Mouse (Mus musculus) heart, embryonic 12.5 days (tissue): ENCODE results near the gene App. TPM values are rescaled to one million over a fixed set of nuclear protein-coding genes. Genes with fewer than 3 reads are reported as not detected.

Source experiments
- ATAC-seq: fragments of 200-750 bp; cut with Nextera tagmentation; 2 replicates; pipeline ENCODE4 v1.8.0; 2017; ENCODE audit warnings: moderate TSS enrichment, moderate library complexity; ENCODE audit not compliant: insufficient number of reproducible peaks, low FRiP score
- H3K27ac ChIP-seq: fragments of 300-500 bp; sonication (generic); 2 replicates; pipeline ENCODE4 v1.5.1; 2016; ENCODE audit warnings: mild to moderate bottlenecking, moderate library complexity; ENCODE audit not compliant: poor library complexity, severe bottlenecking
- H3K27me3 ChIP-seq: fragments of 300-500 bp; sonication (generic); replicated peaks from 2 replicates; pipeline ENCODE4 v1.6.1; 2016; ENCODE audit warnings: mild to moderate bottlenecking, moderate library complexity
- H3K36me3 ChIP-seq: fragments of 300-500 bp; sonication (generic); 2 replicates; pipeline ENCODE4 v1.6.1; 2016; ENCODE audit warnings: mild to moderate bottlenecking, moderate library complexity
- H3K4me1 ChIP-seq: fragments of 300-500 bp; sonication (generic); replicated peaks from 2 replicates; pipeline ENCODE4 v1.6.1; 2016; ENCODE audit warnings: mild to moderate bottlenecking
- H3K4me2 ChIP-seq: fragments of 300-500 bp; sonication (generic); 2 replicates; pipeline ENCODE4 v1.6.1; 2016; ENCODE audit warnings: mild to moderate bottlenecking, moderate library complexity
- H3K4me3 ChIP-seq: fragments of 300-500 bp; sonication (generic); 2 replicates; pipeline ENCODE4 v1.5.1; 2016; ENCODE audit warnings: mild to moderate bottlenecking
- H3K9ac ChIP-seq: fragments of 300-500 bp; sonication (generic); 2 replicates; pipeline ENCODE4 v1.6.1; 2016; ENCODE audit warnings: mild to moderate bottlenecking, moderate library complexity
- H3K9me3 ChIP-seq: fragments of 300-500 bp; sonication (generic); replicated peaks from 2 replicates; pipeline ENCODE4 v1.6.1; 2016; ENCODE audit warnings: mild to moderate bottlenecking, moderate library complexity
- WGBS: fragments of 180-500 bp; shearing (Covaris S2); methylation state at CpG from one replicate; pipeline ENCODE4 v1.1.7; 2016; 5-methylcytosine and 5-hydroxymethylcytosine counted together
- polyA plus RNA-seq: library from polyadenylated mRNA; unstranded; fragments of >200 nt; fragmentation: Nextera tagmentation; extraction: Ambion mirVana; gene quantifications from 2 replicates; pipeline ENCODE4 v1.2.1, GENCODE M21; 2016

The App gene
- polyA plus RNA-seq, 1 experiment from 2014 or later = 202 TPM

GRCm38 (mm10) chr16:85086303-85086702 is 87.3 kb downstream of the App start:
- H3K9ac ChIP-seq = no peak overlapping the region
- no peaks in the 10 kb centered on the region for H3K9me3 ChIP-seq
- 76% methylated on average over 14 of the region's 14 CpGs for WGBS
- H3K27ac ChIP-seq = no peak overlapping the region
- no peak overlapping the region for H3K4me2 ChIP-seq
- no peaks in the 10 kb centered on the region for H3K27me3 ChIP-seq
- H3K4me3 ChIP-seq = no peak overlapping the region
- peaks cover 18% of the 10 kb centered on the region for H3K36me3 ChIP-seq
- ATAC-seq = no peak
- H3K4me1 ChIP-seq = peaks cover 34% of the 10 kb centered on the region

GRCm38 (mm10) chr16:85085902-85086301 is 87.7 kb downstream of the App start:
- Histone ChIP-seq H3K36me3 (peaks cover 18% of the 10 kb centered on the region), H3K4me1 (peaks cover 30% of the 10 kb centered on the region), H3K27me3 (no peaks in the 10 kb centered on the region), H3K4me2 (no peak overlapping the region), H3K4me3 (no peak overlapping the region), H3K27ac (no peak overlapping the region), H3K9me3 (no peaks in the 10 kb centered on the region), H3K9ac (no peak overlapping the region)
- 64% methylated on average over 6 of the region's 6 CpGs for WGBS
- no peak for ATAC-seq

GRCm38 (mm10) chr16:85084152-85084551 is 89.4 kb downstream of the App start:
- Histone ChIP-seq H3K4me2 (no peak overlapping the region), H3K4me3 (no peak overlapping the region), H3K4me1 (peaks cover 25% of the 10 kb centered on the region), H3K27ac (no peak overlapping the region), H3K9ac (no peak overlapping the region), H3K36me3 (peaks cover 32% of the 10 kb centered on the region), H3K9me3 (no peaks in the 10 kb centered on the region), H3K27me3 (no peaks in the 10 kb centered on the region)
- 97% methylated on average over 1 of the region's 1 CpGs for WGBS
- ATAC-seq = no peak

GRCm38 (mm10) chr16:85075330-85075729 is 98.2 kb downstream of the App start:
- Histone ChIP-seq H3K27me3 (no peaks in the 10 kb centered on the region), H3K4me1 (no peaks in the 10 kb centered on the region), H3K9me3 (no peaks in the 10 kb centered on the region), H3K4me3 (no peak overlapping the region), H3K4me2 (no peak overlapping the region), H3K36me3 (peaks cover 57% of the 10 kb centered on the region), H3K27ac (no peak overlapping the region), H3K9ac (no peak overlapping the region)
- ATAC-seq = no peak
- WGBS = 94% methylated on average over 2 of the region's 2 CpGs

GRCm38 (mm10) chr16:85074889-85075288 is 98.7 kb downstream of the App start:
- peaks cover 52% of the 10 kb centered on the region for H3K36me3 ChIP-seq
- no peak overlapping the region for H3K27ac ChIP-seq
- no peak overlapping the region for H3K4me2 ChIP-seq
- no peak for ATAC-seq
- H3K9ac ChIP-seq = no peak overlapping the region
- H3K4me3 ChIP-seq = no peak overlapping the region
- H3K27me3 ChIP-seq = no peaks in the 10 kb centered on the region
- WGBS = 92% methylated on average over 6 of the region's 6 CpGs
- no peaks in the 10 kb centered on the region for H3K9me3 ChIP-seq
- 0 out of 2 replicates have a peak, but pooled peaks cover 4% of the 10 kb centered on the region for H3K4me1 ChIP-seq

- Histone ChIP-seq H3K4me2 (no peak overlapping the region), H3K9ac (no peak overlapping the region), H3K4me3 (no peak overlapping the region), H3K4me1 (peaks cover 25% of the 10 kb centered on the region), H3K27me3 (no peaks in the 10 kb centered on the region), H3K9me3 (no peaks in the 10 kb centered on the region), H3K36me3 (peaks cover 35% of the 10 kb centered on the region), H3K27ac (no peak overlapping the region)
- ATAC-seq = no peak
- 89% methylated on average over 12 of the region's 12 CpGs for WGBS
Measured at GRCm38 (mm10) chr16:85072624-85073023, 100.9 kb downstream of the App start.

GRCm38 (mm10) chr16:85071791-85072190 is 101.8 kb downstream of the App start:
- Histone ChIP-seq H3K9ac (no peak overlapping the region), H3K9me3 (no peaks in the 10 kb centered on the region), H3K36me3 (peaks cover 35% of the 10 kb centered on the region), H3K4me2 (no peak overlapping the region), H3K27ac (no peak overlapping the region), H3K4me1 (peaks cover 25% of the 10 kb centered on the region), H3K27me3 (no peaks in the 10 kb centered on the region), H3K4me3 (no peak overlapping the region)
- no peak for ATAC-seq
- WGBS = 92% methylated on average over 12 of the region's 12 CpGs

GRCm38 (mm10) chr16:85071248-85071647 is 102.3 kb downstream of the App start:
- Histone ChIP-seq H3K4me3 (no peak overlapping the region), H3K27me3 (no peaks in the 10 kb centered on the region), H3K36me3 (peaks cover 30% of the 10 kb centered on the region), H3K9me3 (no peaks in the 10 kb centered on the region), H3K9ac (no peak overlapping the region), H3K4me2 (no peak overlapping the region), H3K4me1 (peaks cover 25% of the 10 kb centered on the region), H3K27ac (no peak overlapping the region)
- ATAC-seq = no peak
- 90% methylated on average over 1 of the region's 1 CpGs for WGBS

- Histone ChIP-seq H3K36me3 (peaks cover 15% of the 10 kb centered on the region), H3K9ac (no peak overlapping the region), H3K27me3 (no peaks in the 10 kb centered on the region), H3K4me1 (peaks cover 25% of the 10 kb centered on the region), H3K27ac (no peak overlapping the region), H3K4me2 (no peak overlapping the region), H3K4me3 (no peak overlapping the region), H3K9me3 (no peaks in the 10 kb centered on the region)
- no peak for ATAC-seq
- WGBS = 78% methylated on average over 13 of the region's 13 CpGs
Measured at GRCm38 (mm10) chr16:85067254-85067893, 106.2 kb downstream of the App start.

GRCm38 (mm10) chr16:85066227-85066626 is 107.3 kb downstream of the App start:
- Histone ChIP-seq H3K9ac (no peak overlapping the region), H3K27ac (no peak overlapping the region), H3K9me3 (no peaks in the 10 kb centered on the region), H3K4me1 (peaks cover 25% of the 10 kb centered on the region), H3K4me3 (no peak overlapping the region), H3K27me3 (no peaks in the 10 kb centered on the region), H3K4me2 (no peak overlapping the region), H3K36me3 (peaks cover 16% of the 10 kb centered on the region)
- ATAC-seq = no peak
- WGBS = 83% methylated on average over 11 of the region's 11 CpGs

GRCm38 (mm10) chr16:85064800-85065199 is 108.8 kb downstream of the App start:
- no peak overlapping the region for H3K4me2 ChIP-seq
- no peaks in the 10 kb centered on the region for H3K9me3 ChIP-seq
- no peak overlapping the region for H3K27ac ChIP-seq
- ATAC-seq = no peak
- no peaks in the 10 kb centered on the region for H3K27me3 ChIP-seq
- H3K9ac ChIP-seq = no peak overlapping the region
- peaks cover 25% of the 10 kb centered on the region for H3K4me1 ChIP-seq
- H3K36me3 ChIP-seq = peaks cover 15% of the 10 kb centered on the region
- no peak overlapping the region for H3K4me3 ChIP-seq
- 77% methylated on average over 6 of the region's 6 CpGs for WGBS

GRCm38 (mm10) chr16:85062732-85063131 is 110.8 kb downstream of the App start:
- no peaks in the 10 kb centered on the region for H3K27me3 ChIP-seq
- no peak overlapping the region for H3K9ac ChIP-seq
- no peak overlapping the region for H3K4me3 ChIP-seq
- no peak for ATAC-seq
- H3K9me3 ChIP-seq = no peaks in the 10 kb centered on the region
- H3K4me2 ChIP-seq = no peak overlapping the region
- peaks cover 8% of the 10 kb centered on the region for H3K4me1 ChIP-seq
- peaks cover 15% of the 10 kb centered on the region for H3K36me3 ChIP-seq
- no peak overlapping the region for H3K27ac ChIP-seq
- 87% methylated on average over 3 of the region's 3 CpGs for WGBS
